Mouse (Mus musculus): ENCODE data around the gene Pip4k2c. TPM values are rescaled to one million over a fixed set of nuclear protein-coding genes. Genes with fewer than 3 reads are reported as not detected.
"Not testable (repeated sequence)": the region's sequence is repeated elsewhere in the genome, so short reads cannot be mapped to it uniquely, and the experiment has no call there.

The Pip4k2c gene
- total RNA-seq, 1 experiment from 2014 or later = 19.7 TPM

GRCm38 (mm10) chr10:127194428-127195327 lies 16.7 kb downstream of the Pip4k2c start:
- peak; percentile 27 to 42; a peak in 2 of 4 replicates for ATAC-seq (replicated peaks in 1 of 2; ENCODE audit: insufficient read depth in 1 of 2, low FRiP score in 2 of 2, low TSS enrichment in 1 of 2, low read depth in 1 of 2, poor library complexity in 2 of 2, severe bottlenecking in 2 of 2)

GRCm38 (mm10) chr10:127193011-127193410 lies 18.4 kb downstream of the Pip4k2c start:
- no peak for ATAC-seq (replicated peaks in 1 of 2; ENCODE audit: insufficient read depth in 1 of 2, low FRiP score in 2 of 2, low TSS enrichment in 1 of 2, low read depth in 1 of 2, poor library complexity in 2 of 2, severe bottlenecking in 2 of 2)

DNA sequence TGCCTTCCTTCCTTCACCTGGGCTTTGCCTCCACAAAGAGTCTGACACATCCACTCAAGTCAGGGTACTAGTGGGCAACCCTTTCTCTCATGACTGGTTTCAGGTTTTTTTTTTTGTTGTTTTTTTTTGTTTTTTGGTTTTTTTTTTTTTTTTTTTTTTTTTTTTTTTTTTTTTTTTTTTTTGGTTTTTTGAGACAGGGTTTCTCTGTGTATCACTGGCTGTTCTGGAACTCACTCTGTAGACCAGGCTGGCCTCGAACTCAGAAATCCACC lies 19.4 kb downstream of the Pip4k2c start:
- ATAC-seq (replicated peaks in 1 of 2; ENCODE audit: insufficient read depth in 1 of 2, low FRiP score in 2 of 2, low TSS enrichment in 1 of 2, low read depth in 1 of 2, poor library complexity in 2 of 2, severe bottlenecking in 2 of 2) = not testable (repeated sequence)

- no peak for ATAC-seq (replicated peaks in 1 of 2; ENCODE audit: insufficient read depth in 1 of 2, low FRiP score in 2 of 2, low TSS enrichment in 1 of 2, low read depth in 1 of 2, poor library complexity in 2 of 2, severe bottlenecking in 2 of 2)
These were observed 20.0 kb downstream of the Pip4k2c start for GRCm38 (mm10) chr10:127191191-127192056.

- no peak for ATAC-seq (replicated peaks in 1 of 2; ENCODE audit: insufficient read depth in 1 of 2, low FRiP score in 2 of 2, low TSS enrichment in 1 of 2, low read depth in 1 of 2, poor library complexity in 2 of 2, severe bottlenecking in 2 of 2)
These were observed 20.8 kb downstream of the Pip4k2c start for GRCm38 (mm10) chr10:127190398-127191190.

DNA sequence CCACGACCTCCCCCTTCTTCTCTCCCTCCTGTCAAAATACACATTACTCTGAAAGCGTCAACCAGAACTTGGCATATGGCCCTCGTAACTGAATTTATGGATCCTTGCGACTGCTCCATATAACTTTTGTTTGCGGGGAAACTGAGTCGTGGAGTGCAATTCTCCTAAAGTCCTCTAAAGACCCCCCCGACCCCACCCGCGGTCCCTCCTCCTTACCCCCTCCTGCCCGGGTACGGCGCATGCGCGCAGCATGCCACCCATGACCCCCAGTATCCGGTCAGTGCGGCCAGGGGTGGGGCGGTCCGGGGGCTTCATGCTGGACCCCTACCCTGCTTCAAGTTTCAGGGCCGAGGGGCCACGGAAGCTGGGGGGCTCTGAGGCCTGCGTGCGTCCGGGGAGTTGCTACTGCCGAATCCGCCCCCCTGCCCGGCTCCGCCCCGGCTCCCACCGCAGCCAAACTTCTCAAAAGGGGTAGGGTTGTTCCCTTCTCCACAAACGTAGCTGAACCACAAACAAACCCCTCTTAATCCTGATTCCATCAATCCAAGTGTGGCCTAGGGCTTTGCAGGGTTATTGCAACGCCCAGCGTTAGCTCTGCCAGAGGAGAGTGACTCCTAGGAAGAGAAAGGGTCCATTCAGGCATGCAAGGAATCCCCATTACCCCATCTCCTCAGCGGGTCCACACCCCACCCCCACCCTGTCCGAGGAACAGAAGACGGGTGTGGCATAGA lies 21.6 kb downstream of the Pip4k2c start, which contains the start of gene Arhgef25:
TSS of gene Arhgef25 (minus strand) at position 433 of the 731 bp plus-strand sequence.
- no peak for ATAC-seq (replicated peaks in 1 of 2; ENCODE audit: insufficient read depth in 1 of 2, low FRiP score in 2 of 2, low TSS enrichment in 1 of 2, low read depth in 1 of 2, poor library complexity in 2 of 2, severe bottlenecking in 2 of 2)

DNA sequence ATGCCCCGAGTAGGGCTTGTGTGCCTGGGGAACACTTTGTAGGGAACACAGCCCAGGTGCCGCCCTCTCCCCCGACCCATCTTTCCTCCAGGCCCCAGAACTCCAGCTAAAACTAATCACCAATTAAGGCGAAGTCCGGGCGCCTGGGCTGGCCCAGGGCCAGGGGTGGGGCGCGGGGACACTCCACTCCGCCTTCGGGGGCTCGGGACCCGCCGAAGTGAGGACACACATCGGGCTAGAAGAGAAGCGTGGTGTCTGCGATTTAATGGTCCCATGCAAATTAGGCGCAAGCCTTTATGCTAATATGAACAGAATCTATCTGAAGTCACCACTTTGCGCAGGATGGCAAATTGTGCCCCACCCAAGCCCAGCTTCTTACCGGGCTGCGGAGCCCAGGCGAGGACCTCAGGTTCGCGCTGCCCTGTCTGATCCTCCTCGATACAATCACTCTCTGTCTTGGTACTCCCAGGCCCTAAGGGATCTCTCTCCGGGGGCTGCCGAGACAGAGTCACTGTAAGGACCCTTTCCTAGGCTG lies 22.2 kb downstream of the Pip4k2c start:
- peak in 1 of 2 experiments; percentile 26; a peak in 1 of 4 replicates for ATAC-seq (replicated peaks in 1 of 2; ENCODE audit: insufficient read depth in 1 of 2, low FRiP score in 2 of 2, low TSS enrichment in 1 of 2, low read depth in 1 of 2, poor library complexity in 2 of 2, severe bottlenecking in 2 of 2)

- ATAC-seq (replicated peaks in 1 of 2; ENCODE audit: insufficient read depth in 1 of 2, low FRiP score in 2 of 2, low TSS enrichment in 1 of 2, low read depth in 1 of 2, poor library complexity in 2 of 2, severe bottlenecking in 2 of 2) = no peak; a peak in 1 of 4 replicates
These were observed 22.8 kb downstream of the Pip4k2c start for GRCm38 (mm10) chr10:127188465-127189115.

GRCm38 (mm10) chr10:127188079-127188453 lies 23.3 kb downstream of the Pip4k2c start:
- no peak for ATAC-seq (replicated peaks in 1 of 2; ENCODE audit: insufficient read depth in 1 of 2, low FRiP score in 2 of 2, low TSS enrichment in 1 of 2, low read depth in 1 of 2, poor library complexity in 2 of 2, severe bottlenecking in 2 of 2)

DNA sequence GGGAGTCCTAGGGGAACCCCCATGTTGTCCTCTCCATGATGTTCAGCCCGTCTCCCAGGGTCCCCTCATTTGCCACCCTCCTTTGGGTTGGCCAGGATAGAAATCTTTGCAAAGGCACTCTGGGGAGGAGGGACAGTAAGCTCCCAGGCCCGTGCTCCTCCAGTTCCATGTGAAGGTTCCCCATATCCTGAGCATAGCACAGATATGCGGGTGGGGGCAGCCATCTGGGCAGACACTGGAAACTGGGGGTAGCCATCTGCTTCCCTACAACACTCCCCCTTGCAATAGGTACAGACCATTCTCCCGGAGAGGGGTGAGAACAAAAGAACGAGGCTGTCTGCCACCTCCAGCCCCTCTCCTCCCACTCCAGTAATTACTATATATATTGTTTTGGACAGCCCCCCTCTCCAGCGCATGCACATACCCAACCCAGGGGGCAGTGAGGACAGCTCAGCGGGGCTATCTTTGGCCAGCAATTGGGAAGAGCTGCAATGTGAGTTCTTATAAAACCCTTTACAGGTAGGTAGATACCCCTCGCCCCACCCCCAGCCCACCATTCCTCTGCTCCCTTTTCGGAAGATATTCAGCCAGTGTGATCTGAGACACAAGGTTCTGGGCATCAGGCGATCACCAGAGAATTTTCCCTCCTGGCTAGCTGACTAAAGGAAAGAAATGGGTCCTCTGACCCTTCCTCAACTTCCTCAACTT lies 23.9 kb downstream of the Pip4k2c start:
- no peak for ATAC-seq (replicated peaks in 1 of 2; ENCODE audit: insufficient read depth in 1 of 2, low FRiP score in 2 of 2, low TSS enrichment in 1 of 2, low read depth in 1 of 2, poor library complexity in 2 of 2, severe bottlenecking in 2 of 2)

- no peak for ATAC-seq (replicated peaks in 1 of 2; ENCODE audit: insufficient read depth in 1 of 2, low FRiP score in 2 of 2, low TSS enrichment in 1 of 2, low read depth in 1 of 2, poor library complexity in 2 of 2, severe bottlenecking in 2 of 2)
These were observed 24.9 kb downstream of the Pip4k2c start for GRCm38 (mm10) chr10:127186451-127186850.

- ATAC-seq (replicated peaks in 1 of 2; ENCODE audit: insufficient read depth in 1 of 2, low FRiP score in 2 of 2, low TSS enrichment in 1 of 2, low read depth in 1 of 2, poor library complexity in 2 of 2, severe bottlenecking in 2 of 2) = no peak
These were observed 25.9 kb downstream of the Pip4k2c start for GRCm38 (mm10) chr10:127185506-127185905.

DNA sequence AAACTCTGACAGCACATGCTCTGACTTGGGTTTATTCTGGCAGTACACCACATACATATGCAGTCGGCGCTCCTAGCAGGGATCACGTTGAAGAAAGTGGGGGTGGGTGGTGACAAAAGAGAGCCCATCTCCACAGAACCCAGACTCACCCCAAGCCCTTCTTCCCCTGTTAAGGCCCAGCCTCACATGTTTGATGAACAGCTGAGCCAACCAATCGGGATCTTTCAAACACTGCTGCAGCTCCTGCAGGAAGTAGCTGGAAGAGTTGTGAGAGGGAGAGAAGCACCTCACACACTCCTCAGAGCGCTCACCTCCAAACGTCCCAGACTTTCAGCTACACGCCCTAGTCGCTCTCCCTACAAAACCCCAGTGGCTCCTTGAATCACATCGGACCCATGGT lies 26.3 kb downstream of the Pip4k2c start:
- ATAC-seq (replicated peaks in 1 of 2; ENCODE audit: insufficient read depth in 1 of 2, low FRiP score in 2 of 2, low TSS enrichment in 1 of 2, low read depth in 1 of 2, poor library complexity in 2 of 2, severe bottlenecking in 2 of 2) = no peak

GRCm38 (mm10) chr10:127183759-127184158 lies 27.6 kb downstream of the Pip4k2c start:
- ATAC-seq (replicated peaks in 1 of 2; ENCODE audit: insufficient read depth in 1 of 2, low FRiP score in 2 of 2, low TSS enrichment in 1 of 2, low read depth in 1 of 2, poor library complexity in 2 of 2, severe bottlenecking in 2 of 2) = no peak

GRCm38 (mm10) chr10:127182624-127183023 lies 28.8 kb downstream of the Pip4k2c start:
- no peak for ATAC-seq (replicated peaks in 1 of 2; ENCODE audit: insufficient read depth in 1 of 2, low FRiP score in 2 of 2, low TSS enrichment in 1 of 2, low read depth in 1 of 2, poor library complexity in 2 of 2, severe bottlenecking in 2 of 2)

DNA sequence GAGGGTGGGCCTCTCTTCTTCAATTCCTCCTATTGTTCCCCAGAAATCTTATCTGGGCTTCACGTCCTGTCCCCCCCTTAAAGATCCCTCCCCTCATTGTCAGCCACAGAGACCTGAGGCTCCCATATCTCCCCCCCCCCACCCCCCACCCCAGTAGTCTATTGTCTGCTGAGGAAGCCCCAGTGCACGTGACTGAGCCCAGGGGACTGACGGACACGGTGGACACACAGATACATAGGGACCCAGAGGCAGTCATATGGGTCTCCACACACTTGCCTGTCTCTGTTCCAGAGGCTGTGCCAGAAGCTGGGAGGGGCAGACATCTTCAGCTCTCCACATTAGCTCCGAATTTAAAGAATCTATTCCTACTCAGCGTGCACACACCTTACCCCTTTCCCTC lies 29.8 kb downstream of the Pip4k2c start:
- ATAC-seq (replicated peaks in 1 of 2; ENCODE audit: insufficient read depth in 1 of 2, low FRiP score in 2 of 2, low TSS enrichment in 1 of 2, low read depth in 1 of 2, poor library complexity in 2 of 2, severe bottlenecking in 2 of 2) = no peak
